Mouse (Mus musculus) adipocyte (in vitro differentiated cells): ENCODE results near the gene Cyp2d40.
A peak's percentile ranks its signal among the peaks of the same experiment; 100 is the strongest.
"Not testable (repeated sequence)": the region's sequence is repeated elsewhere in the genome, so short reads cannot be mapped to it uniquely, and the experiment has no call there.

Source experiments
- DNase-seq: peaks from one replicate; pipeline ENCODE4 v3.0.0-alpha.2; 2016; ENCODE audit warnings: low spot score

The Cyp2d40 gene

GRCm38 (mm10) chr15:82763631-82764420 is at the start of gene Cyp2d40:
TSS of gene Cyp2d40 (minus strand) at chr15:82764183.
- DNase-seq: no peak

- no peak for DNase-seq
These were observed 46.6 kb upstream of the Cyp2d40 start for GRCm38 (mm10) chr15:82810556-82810955.

GRCm38 (mm10) chr15:82809511-82809910 is 45.5 kb upstream of the Cyp2d40 start:
- no peak for DNase-seq

- no peak for DNase-seq
These were observed 43.2 kb upstream of the Cyp2d40 start for GRCm38 (mm10) chr15:82806969-82807763.

GRCm38 (mm10) chr15:82804708-82805639 is 41.0 kb upstream of the Cyp2d40 start:
- peak; percentile 86 for DNase-seq

GRCm38 (mm10) chr15:82795936-82796440 is 32.0 kb upstream of the Cyp2d40 start:
- DNase-seq: no peak

GRCm38 (mm10) chr15:82794277-82794676 is 30.3 kb upstream of the Cyp2d40 start, which contains the start of gene Cyp2d26:
TSS of gene Cyp2d26 (minus strand) at chr15:82794294.
- no peak for DNase-seq

- DNase-seq: no peak
These were observed 29.9 kb upstream of the Cyp2d40 start for GRCm38 (mm10) chr15:82793868-82794267.

GRCm38 (mm10) chr15:82793454-82793853 is 29.5 kb upstream of the Cyp2d40 start:
- no peak for DNase-seq

- DNase-seq: no peak
These were observed 28.6 kb upstream of the Cyp2d40 start for GRCm38 (mm10) chr15:82792566-82792965.

- no peak for DNase-seq
These were observed 20.6 kb upstream of the Cyp2d40 start for GRCm38 (mm10) chr15:82784581-82784980.

GRCm38 (mm10) chr15:82783800-82784199 is 19.8 kb upstream of the Cyp2d40 start:
- DNase-seq: no peak

GRCm38 (mm10) chr15:82777856-82778255 is 13.9 kb upstream of the Cyp2d40 start:
- DNase-seq: not testable (repeated sequence)

- DNase-seq: no peak
These were observed 2.0 kb upstream of the Cyp2d40 start for GRCm38 (mm10) chr15:82765943-82766342.

- DNase-seq: no peak
These were observed 898 bp upstream of the Cyp2d40 start for GRCm38 (mm10) chr15:82764881-82765280.

- DNase-seq: no peak
These were observed 15.8 kb downstream of the Cyp2d40 start for GRCm38 (mm10) chr15:82748141-82748540.

GRCm38 (mm10) chr15:82747516-82747915 is 16.5 kb downstream of the Cyp2d40 start:
- no peak for DNase-seq

- DNase-seq: not testable (repeated sequence)
These were observed 30.6 kb downstream of the Cyp2d40 start for GRCm38 (mm10) chr15:82733331-82733925.
